ENCODE assay signal across 24 mouse cellular contexts in genomic region chr6:110733914-110734313, GRCm38 (mm10).
DNase-seq lines count a peak whose midpoint lies in the region; ATAC-seq lines count a peak whose summit lies in the region.
"Had no signal": no experiment of that assay in that cellular context is flagged by ENCODE, and none has a peak within 500 bp of the region (broad histone marks: within the 10 kb centered on the region; RNA-seq: fewer than 3 reads in every experiment).

No protein-coding gene starts in this region.

- 64% methylated on average over 2 of the region's 2 CpGs for WGBS in forebrain, embryonic 14.5 days
- 94% methylated on average over 2 of the region's 2 CpGs for WGBS in forebrain, embryonic 10.5 days
- 49% methylated on average over 2 of the region's 2 CpGs for WGBS in forebrain, embryonic 16.5 days
- 90% methylated on average over 2 of the region's 2 CpGs for WGBS in kidney, embryonic 15.5 days
- 99% methylated on average over 2 of the region's 2 CpGs for WGBS in midbrain, embryonic 15.5 days

- H3K27me3 ChIP-seq in forebrain, embryonic 14.5 days (replicated peaks; ENCODE audit: control insufficient read depth, insufficient read depth, low read length), result no peaks in the 10 kb centered on the region
- no peaks in the 10 kb centered on the region for H3K27me3 ChIP-seq in forebrain, embryonic 10.5 days (ENCODE audit: poor library complexity, severe bottlenecking)
- H3K27me3 ChIP-seq in forebrain, embryonic 16.5 days (replicated peaks; ENCODE audit: control insufficient read depth, insufficient read depth, low read length), result no peaks in the 10 kb centered on the region
- H3K27me3 ChIP-seq in kidney, embryonic 15.5 days, result no peaks in the 10 kb centered on the region
- no peaks in the 10 kb centered on the region for H3K27me3 ChIP-seq in midbrain, embryonic 15.5 days (replicated peaks)
- H3K27me3 ChIP-seq: embryonic facial prominence, embryonic 12.5 days; heart, embryonic 12.5 days; heart, embryonic 15.5 days; hindbrain, embryonic 13.5 days; intestine, embryonic 15.5 days had no signal

- peak; percentile 94 for ATAC-seq in forebrain, embryonic 14.5 days
- ATAC-seq in forebrain, embryonic 16.5 days, result peak; percentile 97
- no peak for ATAC-seq in kidney, embryonic 15.5 days (replicated peaks; ENCODE audit: low FRiP score)
- no peak for ATAC-seq in midbrain, embryonic 15.5 days (replicated peaks)
- ATAC-seq: CD4-positive, CD25-positive, alpha-beta regulatory T cell, adult 4 months; hindbrain, embryonic 16.5 days; intestine, embryonic 15.5 days had no signal

- H3K4me2 ChIP-seq in forebrain, embryonic 14.5 days (ENCODE audit: low read length), result no peak overlapping the region
- no peak overlapping the region for H3K4me2 ChIP-seq in forebrain, embryonic 16.5 days (ENCODE audit: low read length)
- H3K4me2 ChIP-seq in kidney, embryonic 15.5 days, result no peak overlapping the region
- H3K4me2 ChIP-seq in midbrain, embryonic 15.5 days, result no peak overlapping the region
- H3K4me2 ChIP-seq: embryonic facial prominence, embryonic 12.5 days; heart, embryonic 12.5 days; heart, embryonic 15.5 days; hindbrain, embryonic 13.5 days; intestine, embryonic 15.5 days had no signal

- no peak overlapping the region for H3K9ac ChIP-seq in forebrain, embryonic 14.5 days (ENCODE audit: low read length)
- no peak overlapping the region for H3K9ac ChIP-seq in forebrain, embryonic 16.5 days (replicated peaks; ENCODE audit: low read depth, low read length)
- H3K9ac ChIP-seq in kidney, embryonic 15.5 days, result no peak overlapping the region
- H3K9ac ChIP-seq in midbrain, embryonic 15.5 days, result no peak overlapping the region
- H3K9ac ChIP-seq: embryonic facial prominence, embryonic 12.5 days; heart, embryonic 12.5 days; heart, embryonic 15.5 days; hindbrain, embryonic 13.5 days; intestine, embryonic 15.5 days had no signal

- no peaks in the 10 kb centered on the region for H3K36me3 ChIP-seq in forebrain, embryonic 14.5 days (ENCODE audit: control insufficient read depth, insufficient read depth, low read length)
- H3K36me3 ChIP-seq in forebrain, embryonic 10.5 days (replicated peaks), result no peaks in the 10 kb centered on the region
- no peaks in the 10 kb centered on the region for H3K36me3 ChIP-seq in forebrain, embryonic 16.5 days (ENCODE audit: control insufficient read depth, insufficient read depth)
- no peaks in the 10 kb centered on the region for H3K36me3 ChIP-seq in kidney, embryonic 15.5 days
- no peaks in the 10 kb centered on the region for H3K36me3 ChIP-seq in midbrain, embryonic 15.5 days (replicated peaks)
- H3K36me3 ChIP-seq: embryonic facial prominence, embryonic 12.5 days; heart, embryonic 12.5 days; heart, embryonic 15.5 days; hindbrain, embryonic 10.5 days; hindbrain, embryonic 13.5 days; intestine, embryonic 15.5 days had no signal

- H3K9me3 ChIP-seq in forebrain, embryonic 14.5 days (replicated peaks; ENCODE audit: control insufficient read depth, low read length), result no peaks in the 10 kb centered on the region
- no peaks in the 10 kb centered on the region for H3K9me3 ChIP-seq in forebrain, embryonic 10.5 days
- no peaks in the 10 kb centered on the region for H3K9me3 ChIP-seq in forebrain, embryonic 16.5 days (ENCODE audit: control insufficient read depth, low read length)
- H3K9me3 ChIP-seq in kidney, embryonic 15.5 days (replicated peaks), result no peaks in the 10 kb centered on the region
- H3K9me3 ChIP-seq in midbrain, embryonic 15.5 days, result no peaks in the 10 kb centered on the region
- H3K9me3 ChIP-seq: embryonic facial prominence, embryonic 12.5 days; heart, embryonic 12.5 days; heart, embryonic 15.5 days; hindbrain, embryonic 13.5 days; intestine, embryonic 15.5 days had no signal

- H3K4me1 ChIP-seq in forebrain, embryonic 14.5 days (ENCODE audit: control insufficient read depth, insufficient read depth, low read length), result no peaks in the 10 kb centered on the region
- H3K4me1 ChIP-seq in forebrain, embryonic 10.5 days, result no peaks in the 10 kb centered on the region
- no peaks in the 10 kb centered on the region for H3K4me1 ChIP-seq in forebrain, embryonic 16.5 days (replicated peaks; ENCODE audit: control insufficient read depth, insufficient read depth, low read length)
- H3K4me1 ChIP-seq in kidney, embryonic 15.5 days, result no peaks in the 10 kb centered on the region
- no peaks in the 10 kb centered on the region for H3K4me1 ChIP-seq in midbrain, embryonic 15.5 days
- H3K4me1 ChIP-seq: embryonic facial prominence, embryonic 12.5 days; heart, embryonic 12.5 days; heart, embryonic 15.5 days; hindbrain, embryonic 10.5 days; hindbrain, embryonic 13.5 days; intestine, embryonic 15.5 days had no signal

- H3K27ac ChIP-seq in forebrain, embryonic 14.5 days (ENCODE audit: low read depth, low read length), result no peak overlapping the region
- H3K27ac ChIP-seq in forebrain, embryonic 10.5 days, result no peak overlapping the region
- no peak overlapping the region for H3K27ac ChIP-seq in forebrain, embryonic 16.5 days (ENCODE audit: low read length)
- no peak overlapping the region for H3K27ac ChIP-seq in kidney, embryonic 15.5 days
- no peak overlapping the region for H3K27ac ChIP-seq in midbrain, embryonic 15.5 days
- H3K27ac ChIP-seq: embryonic facial prominence, embryonic 12.5 days; heart, embryonic 15.5 days; hindbrain, embryonic 10.5 days; hindbrain, embryonic 13.5 days; intestine, embryonic 15.5 days had no signal

- DNase-seq in forebrain, embryonic 14.5 days (ENCODE audit: low spot score), result peak; percentile 87
- no peak for DNase-seq in forebrain, embryonic 10.5 days (ENCODE audit: extremely low spot score, low spot score)
- peak; percentile 18 for DNase-seq in brain, embryonic 18.5 days (ENCODE audit: low read depth, low spot score)
- DNase-seq: adrenal gland, adult 2 months; adrenal gland, postnatal 14 days; cerebellum, adult 18-20 months; cerebellum, adult 9-10 months; cerebellum, postnatal 14 days; gastrocnemius, postnatal 25 days; heart, adult 18-20 months; heart, postnatal 10 days; heart, postnatal 36 days; kidney, adult 11 months had no signal

- no peak overlapping the region for H3K4me3 ChIP-seq in forebrain, embryonic 14.5 days (ENCODE audit: low read depth, low read length)
- no peak overlapping the region for H3K4me3 ChIP-seq in forebrain, embryonic 10.5 days
- no peak overlapping the region for H3K4me3 ChIP-seq in forebrain, embryonic 16.5 days (replicated peaks; ENCODE audit: low read length)
- no peak overlapping the region for H3K4me3 ChIP-seq in kidney, embryonic 15.5 days (replicated peaks)
- H3K4me3 ChIP-seq in midbrain, embryonic 15.5 days, result no peak overlapping the region
- H3K4me3 ChIP-seq: embryonic facial prominence, embryonic 12.5 days; heart, embryonic 12.5 days; heart, embryonic 15.5 days; hindbrain, embryonic 10.5 days; hindbrain, embryonic 13.5 days; intestine, embryonic 15.5 days had no signal

Comparison
In these comparisons a context has a peak if more than half of its experiments do, and no peak if none do; other contexts are left out.
1. ATAC-seq: peak in forebrain, embryonic 14.5 days (single experiment) and forebrain, embryonic 16.5 days (single experiment); none in kidney, embryonic 15.5 days (single experiment) and midbrain, embryonic 15.5 days (single experiment).